Mouse (Mus musculus): Measurements from ENCODE around the gene Tcl1b3.

- TF ChIP-seq POLR2A (IDR thresholded peaks at IDR 0.05; ENCODE audit: low read depth, low read length), result no peak
- no peak for TF ChIP-seq CTCF (IDR thresholded peaks at IDR 0.05; ENCODE audit: extremely low read depth, insufficient read depth, insufficient read length, insufficient replicate concordance)
These were observed 18.4 kb downstream of the Tcl1b3 start for GRCm38 (mm10) chr12:105209231-105209630.

Measured in spleen, adult 2 months (tissue).